Mouse (Mus musculus) liver, embryonic 12.5 days (tissue): Measurements from ENCODE around the gene Nln. TPM values are rescaled to one million over a fixed set of nuclear protein-coding genes. Genes with fewer than 3 reads are reported as not detected.
A peak's percentile ranks its signal among the peaks of the same experiment; 100 is the strongest.

ENCODE experiments used
- ATAC-seq: fragments of 200-750 bp; cut with Nextera tagmentation; 2 replicates; pipeline ENCODE4 v1.8.0; 2017; ENCODE audit warnings: moderate number of reproducible peaks, mild to moderate bottlenecking, moderate library complexity
- H3K27ac ChIP-seq: fragments of 300-500 bp; sonication (generic); 2 replicates; pipeline ENCODE4 v1.5.1; 2016; ENCODE audit warnings: mild to moderate bottlenecking
- H3K27me3 ChIP-seq: fragments of 300-500 bp; sonication (generic); replicated peaks from 2 replicates; pipeline ENCODE4 v1.6.1; 2016; ENCODE audit warnings: mild to moderate bottlenecking, moderate library complexity
- H3K36me3 ChIP-seq: fragments of 300-500 bp; sonication (generic); 2 replicates; pipeline ENCODE4 v1.6.1; 2016; ENCODE audit warnings: mild to moderate bottlenecking, moderate library complexity
- H3K4me1 ChIP-seq: fragments of 300-500 bp; sonication (generic); 2 replicates; pipeline ENCODE4 v1.6.1; 2016
- H3K4me2 ChIP-seq: fragments of 300-500 bp; sonication (generic); 2 replicates; pipeline ENCODE4 v1.6.1; 2016; ENCODE audit warnings: mild to moderate bottlenecking, moderate library complexity
- H3K4me3 ChIP-seq: fragments of 300-500 bp; sonication (generic); 2 replicates; pipeline ENCODE4 v1.5.1; 2016; ENCODE audit warnings: mild to moderate bottlenecking, moderate library complexity
- H3K9ac ChIP-seq: fragments of 300-500 bp; sonication (generic); 2 replicates; pipeline ENCODE4 v1.6.1; 2016; ENCODE audit warnings: mild to moderate bottlenecking, moderate library complexity
- H3K9me3 ChIP-seq: fragments of 300-500 bp; sonication (generic); replicated peaks from 2 replicates; pipeline ENCODE4 v1.6.1; 2016; ENCODE audit warnings: mild to moderate bottlenecking, moderate library complexity
- WGBS: fragments of 180-500 bp; shearing (Covaris S2); methylation state at CpG from one replicate; pipeline ENCODE4 v1.1.7; 2016; ENCODE audit not compliant: insufficient replicate concordance; 5-methylcytosine and 5-hydroxymethylcytosine counted together
- polyA plus RNA-seq: library from polyadenylated mRNA; unstranded; fragments of >200 nt; fragmentation: Nextera tagmentation; extraction: Ambion mirVana; gene quantifications from 2 replicates; pipeline ENCODE4 v1.2.1, GENCODE M21; 2016

Nln gene
- polyA plus RNA-seq = 13.1 and 14.6 TPM in 2 replicates

DNA sequence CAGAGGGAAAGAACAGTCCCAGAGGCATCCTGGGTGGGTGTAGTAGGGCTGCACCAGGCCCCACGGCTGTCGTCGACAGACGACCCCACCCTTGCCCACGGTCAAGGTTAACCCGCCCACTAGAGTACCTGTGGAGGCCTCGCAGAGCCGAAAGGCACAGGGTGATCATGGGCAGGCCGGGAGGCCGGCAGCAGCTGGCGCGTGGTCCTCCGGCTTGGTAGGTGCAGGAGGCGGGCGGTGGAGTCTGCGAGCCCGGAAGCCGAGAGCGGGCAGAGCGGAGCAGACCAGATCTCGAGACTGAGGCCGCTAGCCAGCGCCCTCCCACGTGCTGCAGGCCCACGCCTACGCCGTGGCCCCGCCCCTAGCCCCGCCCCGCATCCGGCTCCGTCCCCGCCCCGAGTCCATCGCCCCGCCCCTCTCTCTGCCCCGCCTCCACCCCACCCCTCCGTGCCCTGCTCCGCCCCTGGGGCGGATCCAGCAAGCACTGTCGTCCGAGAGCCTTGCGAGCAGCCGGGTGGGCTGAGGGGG is at the start of gene Nln, which contains the start of gene Sgtb:
Gene Nln, minus strand, starts transcription at position 327 of the 528 bp plus-strand sequence.
Gene Sgtb, plus strand, starts transcription at position 454 of the 528 bp plus-strand sequence.
- peak within 1 kb of the TSS; percentile 75 for H3K9ac ChIP-seq
- peaks cover 18% of the 10 kb centered on the region for H3K4me1 ChIP-seq
- peaks cover 26% of the 10 kb centered on the region for H3K27me3 ChIP-seq
- peak within 1 kb of the TSS; percentile 73 for H3K4me3 ChIP-seq
- 2% methylated on average over 31 of the region's 44 CpGs for WGBS
- peak within 1 kb of the TSS; percentile 99 for H3K4me2 ChIP-seq
- peaks cover 1% of the 10 kb centered on the region for H3K36me3 ChIP-seq
- peak within 1 kb of the TSS; percentile 69; the same call in 1 of the 2 replicates for H3K27ac ChIP-seq
- H3K9me3 ChIP-seq = no peaks in the 10 kb centered on the region
- peak; percentile 98 for ATAC-seq

DNA sequence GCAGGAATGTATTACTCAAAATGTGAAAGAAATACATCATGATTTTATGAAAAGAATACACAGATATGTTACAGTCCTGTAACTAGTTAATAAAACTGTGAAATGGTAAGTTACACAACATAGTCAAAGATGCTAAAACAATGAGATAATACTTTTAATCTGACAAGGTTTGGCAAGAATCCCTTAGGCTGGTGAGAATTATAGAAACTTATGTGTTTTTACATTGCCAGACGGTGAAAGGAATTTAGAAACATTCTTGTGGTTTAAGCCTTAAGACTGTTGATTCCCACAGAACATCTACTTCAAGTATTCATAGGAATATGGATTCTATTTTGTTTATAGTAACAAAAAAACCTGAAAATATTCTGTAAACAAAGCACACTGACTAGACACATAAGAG is 46.3 kb upstream of the Nln start:
- no peaks in the 10 kb centered on the region for H3K9me3 ChIP-seq
- no peaks in the 10 kb centered on the region for H3K27me3 ChIP-seq
- H3K9ac ChIP-seq = no peak overlapping the region
- peaks cover 75% of the 10 kb centered on the region for H3K36me3 ChIP-seq
- WGBS = 88% methylated on average over 1 of the region's 1 CpGs
- H3K27ac ChIP-seq = no peak overlapping the region
- no peak for ATAC-seq
- H3K4me2 ChIP-seq = no peak overlapping the region
- H3K4me3 ChIP-seq = no peak overlapping the region
- no peaks in the 10 kb centered on the region for H3K4me1 ChIP-seq

GRCm38 (mm10) chr13:104155106-104155505 is 45.7 kb upstream of the Nln start:
- H3K4me1 ChIP-seq = no peaks in the 10 kb centered on the region
- no peaks in the 10 kb centered on the region for H3K27me3 ChIP-seq
- WGBS = 84% methylated on average over 7 of the region's 7 CpGs
- ATAC-seq = no peak
- H3K4me2 ChIP-seq = no peak overlapping the region
- H3K4me3 ChIP-seq = no peak overlapping the region
- peaks cover 71% of the 10 kb centered on the region for H3K36me3 ChIP-seq
- H3K9ac ChIP-seq = no peak overlapping the region
- no peaks in the 10 kb centered on the region for H3K9me3 ChIP-seq
- H3K27ac ChIP-seq = no peak overlapping the region

DNA sequence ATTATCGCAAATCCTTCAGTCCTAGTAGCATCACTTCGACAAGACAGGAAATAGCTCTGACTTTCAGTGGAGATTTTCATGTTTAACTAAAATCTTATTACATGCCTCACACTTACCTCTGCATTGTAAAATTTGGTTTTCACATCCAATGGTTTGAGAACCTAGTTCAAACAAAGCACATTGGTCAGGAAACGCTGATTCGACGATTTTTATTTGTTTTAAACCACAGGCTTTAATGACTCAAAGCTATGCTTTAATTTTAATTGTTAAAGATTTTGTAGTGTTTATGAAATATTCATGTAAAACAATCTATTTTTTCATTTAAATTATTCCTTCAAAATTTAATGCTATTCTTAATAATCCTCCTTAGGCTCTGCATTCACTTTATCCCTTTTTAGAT is 44.8 kb upstream of the Nln start:
- 91% methylated on average over 5 of the region's 5 CpGs for WGBS
- Histone ChIP-seq H3K27ac (no peak overlapping the region), H3K4me1 (no peaks in the 10 kb centered on the region), H3K36me3 (peaks cover 68% of the 10 kb centered on the region), H3K4me3 (no peak overlapping the region), H3K4me2 (no peak overlapping the region), H3K9me3 (no peaks in the 10 kb centered on the region), H3K9ac (no peak overlapping the region), H3K27me3 (no peaks in the 10 kb centered on the region)
- no peak for ATAC-seq

GRCm38 (mm10) chr13:104145646-104146045 is 36.2 kb upstream of the Nln start:
- no peak overlapping the region for H3K9ac ChIP-seq
- ATAC-seq = no peak
- no peak overlapping the region for H3K4me3 ChIP-seq
- no peaks in the 10 kb centered on the region for H3K4me1 ChIP-seq
- H3K27me3 ChIP-seq = no peaks in the 10 kb centered on the region
- H3K4me2 ChIP-seq = no peak overlapping the region
- H3K9me3 ChIP-seq = no peaks in the 10 kb centered on the region
- peaks cover 81% of the 10 kb centered on the region for H3K36me3 ChIP-seq
- 88% methylated on average over 3 of the region's 3 CpGs for WGBS
- H3K27ac ChIP-seq = no peak overlapping the region

- Histone ChIP-seq H3K27ac (no peak overlapping the region), H3K9ac (no peak overlapping the region), H3K4me2 (no peak overlapping the region), H3K36me3 (peaks cover 87% of the 10 kb centered on the region), H3K4me3 (no peak overlapping the region), H3K4me1 (peaks cover 3% of the 10 kb centered on the region; the same call in 1 of the 2 replicates), H3K27me3 (no peaks in the 10 kb centered on the region), H3K9me3 (no peaks in the 10 kb centered on the region)
- 86% methylated on average over 9 of the region's 9 CpGs for WGBS
- no peak for ATAC-seq
Observed at GRCm38 (mm10) chr13:104144871-104145270, 35.5 kb upstream of the Nln start.

DNA sequence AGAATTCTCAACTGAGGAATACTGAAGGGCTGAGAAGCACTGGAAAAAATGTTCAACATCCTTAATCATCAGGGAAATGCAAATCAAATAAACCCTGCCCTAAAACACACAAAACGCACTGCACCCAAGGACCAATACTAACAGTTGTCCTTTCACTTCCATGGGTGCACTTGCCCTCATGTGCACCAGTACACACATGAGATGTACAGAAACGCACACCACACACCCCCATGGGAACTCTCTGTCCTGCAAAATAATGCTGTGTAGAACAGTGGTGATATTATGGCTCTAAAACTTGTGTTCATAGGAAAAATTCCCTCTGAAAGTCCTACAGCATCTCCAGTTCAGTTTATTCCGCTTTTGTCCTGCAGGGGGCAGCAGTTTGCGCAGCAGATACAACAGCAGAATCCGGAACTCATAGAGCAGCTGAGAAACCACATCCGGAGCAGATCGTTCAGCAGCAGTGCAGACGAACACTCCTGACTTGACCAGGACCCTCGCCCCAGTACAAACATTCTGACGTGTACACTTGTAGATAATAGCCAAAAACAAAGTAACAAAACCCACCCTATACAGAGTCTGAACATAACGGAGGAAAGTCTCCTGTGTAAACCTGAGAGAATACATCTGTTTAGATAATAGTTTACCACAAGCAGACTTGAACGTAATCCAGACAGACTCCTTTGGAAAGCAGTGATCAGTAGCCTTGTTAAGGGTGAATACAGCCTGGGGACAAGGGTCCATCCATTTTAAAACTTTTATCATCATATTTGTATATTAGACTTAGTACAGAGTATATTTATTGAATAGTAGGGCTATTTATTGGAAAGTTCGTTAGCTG is 30.2 kb upstream of the Nln start:
- Histone ChIP-seq H3K36me3 (peaks cover 35% of the 10 kb centered on the region), H3K4me2 (peak overlapping the region; percentile 59), H3K27me3 (no peaks in the 10 kb centered on the region), H3K9me3 (no peaks in the 10 kb centered on the region), H3K4me3 (peak overlapping the region; percentile 32), H3K4me1 (peaks cover 6% of the 10 kb centered on the region; the same call in 1 of the 2 replicates), H3K9ac (peak overlapping the region; percentile 23; the same call in 1 of the 2 replicates), H3K27ac (no peak overlapping the region)
- WGBS = 26% methylated on average over 13 of the region's 13 CpGs
- peak; percentile 72 for ATAC-seq

GRCm38 (mm10) chr13:104134510-104135085 is 25.2 kb upstream of the Nln start:
- H3K9ac ChIP-seq = no peak overlapping the region
- peaks cover under 1% of the 10 kb centered on the region; the same call in 1 of the 2 replicates for H3K4me1 ChIP-seq
- no peaks in the 10 kb centered on the region for H3K36me3 ChIP-seq
- no peaks in the 10 kb centered on the region for H3K27me3 ChIP-seq
- whole genome bisulfite sequencing = 75% methylated on average over 4 of the region's 4 CpGs
- no peak overlapping the region for H3K4me2 ChIP-seq
- no peak overlapping the region for H3K27ac ChIP-seq
- no peaks in the 10 kb centered on the region for H3K9me3 ChIP-seq
- ATAC-seq = no peak
- H3K4me3 ChIP-seq = no peak overlapping the region

- ATAC-seq = no peak
- H3K4me2 ChIP-seq = no peak overlapping the region
Observed at GRCm38 (mm10) chr13:104132561-104132960, 23.1 kb upstream of the Nln start.

DNA sequence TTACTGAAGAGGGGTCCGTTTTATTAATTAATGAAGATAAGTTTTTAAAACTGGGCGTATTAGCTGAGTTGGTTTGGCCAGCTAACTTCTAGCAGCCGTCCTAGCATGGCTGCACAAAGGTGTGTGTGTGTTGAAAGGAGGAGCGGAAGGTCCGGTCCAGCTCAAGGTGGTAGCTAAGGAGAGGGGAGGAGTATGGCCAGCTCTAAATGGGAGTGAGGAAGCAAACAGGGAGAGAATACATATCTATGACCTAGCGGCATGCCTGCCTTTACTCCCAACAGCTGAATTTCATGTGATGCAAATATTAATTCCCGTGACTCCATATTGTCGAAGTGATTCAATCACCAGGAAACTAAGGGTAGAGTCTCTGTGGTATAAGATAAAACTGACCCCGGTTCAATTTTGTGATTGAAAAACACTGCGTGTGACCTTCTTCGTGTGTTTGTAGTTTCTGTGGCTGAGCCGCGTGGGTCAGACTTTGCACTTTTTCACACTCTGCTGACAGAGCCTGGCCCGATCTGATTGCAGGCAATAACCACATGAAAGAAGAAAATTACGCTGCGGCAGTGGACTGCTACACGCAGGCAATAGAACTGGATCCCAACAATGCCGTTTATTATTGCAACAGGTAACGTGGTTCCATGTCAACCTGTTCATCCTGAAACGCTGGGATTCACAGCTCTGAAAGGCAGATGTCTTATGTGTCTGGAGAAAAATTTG is 14.4 kb upstream of the Nln start:
- no peak overlapping the region for H3K27ac ChIP-seq
- no peak overlapping the region for H3K4me2 ChIP-seq
- no peak for ATAC-seq
- H3K4me1 ChIP-seq = no peaks in the 10 kb centered on the region
- H3K9ac ChIP-seq = no peak overlapping the region
- H3K27me3 ChIP-seq = no peaks in the 10 kb centered on the region
- no peak overlapping the region for H3K4me3 ChIP-seq
- 75% methylated on average over 20 of the region's 20 CpGs for WGBS
- H3K36me3 ChIP-seq = no peaks in the 10 kb centered on the region
- H3K9me3 ChIP-seq = no peaks in the 10 kb centered on the region

More at GRCm38 (mm10) chr13:104132561-104132960, 23.1 kb upstream of the Nln start:
- Histone ChIP-seq H3K4me1 (no peaks in the 10 kb centered on the region), H3K27me3 (no peaks in the 10 kb centered on the region), H3K4me3 (no peak overlapping the region), H3K27ac (no peak overlapping the region), H3K36me3 (no peaks in the 10 kb centered on the region), H3K9ac (no peak overlapping the region), H3K9me3 (no peaks in the 10 kb centered on the region)
- 63% methylated on average over 2 of the region's 2 CpGs for WGBS

GRCm38 (mm10) chr13:104122078-104122840 is 12.8 kb upstream of the Nln start:
- H3K27ac ChIP-seq = no peak overlapping the region
- H3K36me3 ChIP-seq = no peaks in the 10 kb centered on the region
- no peak overlapping the region for H3K4me3 ChIP-seq
- no peaks in the 10 kb centered on the region for H3K9me3 ChIP-seq
- H3K27me3 ChIP-seq = no peaks in the 10 kb centered on the region
- no peak overlapping the region for H3K4me2 ChIP-seq
- 77% methylated on average over 17 of the region's 17 CpGs for WGBS
- ATAC-seq = no peak
- H3K4me1 ChIP-seq = no peaks in the 10 kb centered on the region
- no peak overlapping the region for H3K9ac ChIP-seq
